Mouse (Mus musculus): ENCODE results near the gene 4930435E12Rik. TPM values are rescaled to one million over a fixed set of nuclear protein-coding genes. Genes with fewer than 3 reads are reported as not detected.

Gene 4930435E12Rik
- total and polyA plus RNA-seq, 3 experiments = not detected

- Histone ChIP-seq H3K4me1 (ENCODE audit: control insufficient read depth in 1 of 2, insufficient read depth in 2 of 2, low read length in 2 of 2) (no peaks in the 10 kb centered on the region), H3K27me3 (ENCODE audit: control insufficient read depth in 1 of 2, insufficient read depth in 2 of 2, low read length in 2 of 2) (no peaks in the 10 kb centered on the region; a peak in 2 of 4 replicates), H3K4me3 (ENCODE audit: control insufficient read depth in 1 of 2, insufficient read depth in 1 of 2, low read depth in 2 of 2, low read length in 2 of 2) (no peak overlapping the region), H3K9ac (ENCODE audit: control insufficient read depth, low read depth, low read length, poor library complexity, severe bottlenecking) (no peak overlapping the region), H3K27ac (ENCODE audit: control insufficient read depth, low read depth, low read length) (no peak overlapping the region), H3K79me2 (ENCODE audit: control insufficient read depth, insufficient read depth, low read length, poor library complexity) (no peaks in the 10 kb centered on the region), H3K9me3 (replicated peaks; ENCODE audit: insufficient read depth, low read length) (no peaks in the 10 kb centered on the region), H3K36me3 (ENCODE audit: control insufficient read depth in 1 of 2, insufficient read depth in 2 of 2, low read length in 2 of 2) (no peaks in the 10 kb centered on the region)
- TF ChIP-seq USF2 (IDR thresholded peaks at IDR 0.05; ENCODE audit: borderline replicate concordance in 1 of 2, insufficient read depth in 1 of 2, low read depth in 1 of 2, low read length in 2 of 2) (no peak), TAL1 (IDR thresholded peaks at IDR 0.05; ENCODE audit: low read length) (no peak), MAFK (IDR thresholded peaks at IDR 0.05; ENCODE audit: borderline replicate concordance, low read depth, low read length) (no peak), ETS1 (IDR thresholded peaks at IDR 0.05; ENCODE audit: low read depth, low read length) (no peak), ZMIZ1 (IDR thresholded peaks at IDR 0.05; ENCODE audit: low read depth, low read length) (no peak), ZNF384 (IDR thresholded peaks at IDR 0.05; ENCODE audit: low read depth, low read length) (no peak), E2F4 (IDR thresholded peaks at IDR 0.05; ENCODE audit: borderline replicate concordance, low read depth, low read length) (no peak), MEF2A (IDR thresholded peaks at IDR 0.05; ENCODE audit: extremely low read depth, insufficient replicate concordance, low read depth, low read length, poor library complexity, severe bottlenecking) (no peak), ZKSCAN1 (IDR thresholded peaks at IDR 0.05; ENCODE audit: low read depth, low read length) (no peak), POLR2AphosphoS5 (IDR thresholded peaks at IDR 0.05; ENCODE audit: borderline replicate concordance, low read depth, low read length) (no peak), EP300 (IDR thresholded peaks at IDR 0.05; ENCODE audit: low read depth in 1 of 2, low read length in 2 of 2) (no peak), ELF1 (IDR thresholded peaks at IDR 0.05; ENCODE audit: low read depth, low read length) (no peak), CHD2 (IDR thresholded peaks at IDR 0.05; ENCODE audit: low read length) (no peak), TBP (IDR thresholded peaks at IDR 0.05; ENCODE audit: low read depth, low read length) (no peak), MYC (IDR thresholded peaks at IDR 0.05; ENCODE audit: low read depth, low read length) (no peak), POLR2AphosphoS2 (IDR thresholded peaks at IDR 0.05; ENCODE audit: low read length) (no peak)
- DNase-seq (ENCODE audit: low read depth, low spot score) = no peak
These were observed 65.0 kb downstream of the 4930435E12Rik start for GRCm38 (mm10) chr16:38763508-38763907.

GRCm38 (mm10) chr16:38762401-38762800 lies 66.1 kb downstream of the 4930435E12Rik start:
- H3K4me3 ChIP-seq (ENCODE audit: control insufficient read depth in 1 of 2, insufficient read depth in 1 of 2, low read depth in 2 of 2, low read length in 2 of 2) = no peak overlapping the region
- no peaks in the 10 kb centered on the region for H3K9me3 ChIP-seq (replicated peaks; ENCODE audit: insufficient read depth, low read length)
- no peak overlapping the region for H3K27ac ChIP-seq (ENCODE audit: control insufficient read depth, low read depth, low read length)
- no peaks in the 10 kb centered on the region for H3K79me2 ChIP-seq (ENCODE audit: control insufficient read depth, insufficient read depth, low read length, poor library complexity)
- no peaks in the 10 kb centered on the region for H3K36me3 ChIP-seq (ENCODE audit: control insufficient read depth in 1 of 2, insufficient read depth in 2 of 2, low read length in 2 of 2)
- TF ChIP-seq TBP (IDR thresholded peaks at IDR 0.05; ENCODE audit: low read depth, low read length) (no peak), HCFC1 (IDR thresholded peaks at IDR 0.05; ENCODE audit: low read depth, low read length) (no peak), TAL1 (IDR thresholded peaks at IDR 0.05; ENCODE audit: low read length) (no peak), RCOR1 (IDR thresholded peaks at IDR 0.05; ENCODE audit: low read depth, low read length) (no peak), MEF2A (IDR thresholded peaks at IDR 0.05; ENCODE audit: extremely low read depth, insufficient replicate concordance, low read depth, low read length, poor library complexity, severe bottlenecking) (no peak), ZKSCAN1 (IDR thresholded peaks at IDR 0.05; ENCODE audit: low read depth, low read length) (no peak), JUND (IDR thresholded peaks at IDR 0.05; ENCODE audit: low read depth, low read length) (no peak), USF1 (IDR thresholded peaks at IDR 0.05; ENCODE audit: low read depth, low read length) (no peak), POLR2AphosphoS5 (IDR thresholded peaks at IDR 0.05; ENCODE audit: borderline replicate concordance, low read depth, low read length) (no peak), GATA1 (IDR thresholded peaks at IDR 0.05; ENCODE audit: low read depth, low read length) (no peak), SIN3A (IDR thresholded peaks at IDR 0.05; ENCODE audit: low read length) (no peak)
- DNase-seq (ENCODE audit: low read depth, low spot score) = no peak
- H3K27me3 ChIP-seq (ENCODE audit: control insufficient read depth in 1 of 2, insufficient read depth in 2 of 2, low read length in 2 of 2) = no peaks in the 10 kb centered on the region; a peak in 2 of 4 replicates
- H3K9ac ChIP-seq (ENCODE audit: control insufficient read depth, low read depth, low read length, poor library complexity, severe bottlenecking) = no peak overlapping the region
- H3K4me1 ChIP-seq (ENCODE audit: control insufficient read depth in 1 of 2, insufficient read depth in 2 of 2, low read length in 2 of 2) = no peaks in the 10 kb centered on the region

Data from MEL (cell line).